Mouse (Mus musculus) 3134 (cell line): ENCODE measurements around the gene Rpusd3.

Source experiments
- DNase-seq: peaks from one replicate; pipeline ENCODE4 v3.0.0-alpha.2; 2011; ENCODE audit warnings: low spot score; ENCODE audit not compliant: insufficient read length; ENCODE audit errors: extremely low read depth

Rpusd3 gene

GRCm38 (mm10) chr6:113430846-113431245 is 11.7 kb upstream of the Rpusd3 start:
- no peak for DNase-seq

GRCm38 (mm10) chr6:113429965-113430364 is 10.8 kb upstream of the Rpusd3 start:
- DNase-seq: no peak

- DNase-seq: no peak
Measured at GRCm38 (mm10) chr6:113428006-113428405, 8.9 kb upstream of the Rpusd3 start.

GRCm38 (mm10) chr6:113427397-113427796 is 8.3 kb upstream of the Rpusd3 start:
- DNase-seq: no peak

GRCm38 (mm10) chr6:113426696-113427095 is 7.6 kb upstream of the Rpusd3 start:
- no peak for DNase-seq

DNA sequence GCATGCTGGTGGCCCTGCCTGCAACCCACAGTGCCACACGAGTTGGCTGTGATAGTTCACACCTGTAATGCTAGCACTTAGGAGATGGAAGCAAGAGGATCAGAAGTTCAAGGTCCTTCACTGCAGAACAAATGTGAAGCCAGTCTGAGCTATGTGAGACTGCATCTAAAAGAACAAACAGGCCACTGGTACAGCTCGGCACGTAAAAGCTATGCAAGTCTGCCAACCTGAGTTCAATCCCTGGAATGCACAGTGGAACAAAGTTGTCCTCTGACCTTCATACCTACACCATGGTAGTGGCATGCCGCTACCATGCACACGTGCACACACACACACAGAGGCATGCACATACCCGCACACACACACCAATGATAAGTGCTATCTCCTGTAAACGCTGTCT is 5.0 kb upstream of the Rpusd3 start:
- DNase-seq: no peak

GRCm38 (mm10) chr6:113423000-113423399 is 3.9 kb upstream of the Rpusd3 start:
- no peak for DNase-seq

- DNase-seq: no peak
Measured at GRCm38 (mm10) chr6:113418441-113419198, 520 bp downstream of the Rpusd3 start.

- DNase-seq: no peak
Measured at GRCm38 (mm10) chr6:113416416-113416815, 2.7 kb downstream of the Rpusd3 start.

DNA sequence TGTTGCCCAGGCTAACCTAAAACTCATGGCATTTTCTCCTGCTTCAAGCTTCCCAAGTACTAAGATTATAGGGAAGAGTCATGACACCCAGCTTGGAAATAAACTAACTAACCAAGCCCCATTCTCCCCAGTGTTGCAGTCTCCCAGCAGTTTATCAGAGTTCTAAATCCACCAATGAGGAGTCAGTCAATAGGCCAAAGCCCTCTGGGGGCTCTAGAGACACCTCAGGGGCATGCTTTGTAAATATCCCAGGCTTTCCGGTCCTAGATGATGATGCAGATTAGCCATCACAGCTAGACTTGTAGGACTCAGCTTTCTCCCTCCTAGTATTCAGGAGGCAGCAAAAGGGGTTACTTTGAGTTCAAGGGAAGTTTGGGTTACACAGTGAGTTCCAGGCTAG is 9.1 kb downstream of the Rpusd3 start:
- DNase-seq: no peak

DNA sequence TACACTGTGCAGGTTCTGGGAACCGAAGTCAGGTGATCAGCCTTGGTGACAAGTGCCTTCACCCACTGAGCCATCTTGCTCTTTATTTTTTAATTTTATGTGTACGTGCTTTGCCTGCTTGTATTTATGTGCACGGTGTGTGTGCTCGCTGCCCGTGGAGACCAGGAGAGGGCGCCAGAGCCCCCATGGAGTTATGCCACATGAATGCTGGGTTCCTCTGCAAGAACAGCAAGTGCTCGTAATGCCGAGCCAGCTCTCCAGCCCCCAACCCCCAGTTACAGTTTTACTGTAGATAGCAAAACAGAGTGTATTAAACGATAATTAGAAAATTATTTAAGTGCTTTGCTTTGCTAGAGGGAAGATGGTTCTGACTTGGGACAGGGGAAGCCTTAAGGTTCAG is 12.5 kb downstream of the Rpusd3 start:
- no peak for DNase-seq

DNA sequence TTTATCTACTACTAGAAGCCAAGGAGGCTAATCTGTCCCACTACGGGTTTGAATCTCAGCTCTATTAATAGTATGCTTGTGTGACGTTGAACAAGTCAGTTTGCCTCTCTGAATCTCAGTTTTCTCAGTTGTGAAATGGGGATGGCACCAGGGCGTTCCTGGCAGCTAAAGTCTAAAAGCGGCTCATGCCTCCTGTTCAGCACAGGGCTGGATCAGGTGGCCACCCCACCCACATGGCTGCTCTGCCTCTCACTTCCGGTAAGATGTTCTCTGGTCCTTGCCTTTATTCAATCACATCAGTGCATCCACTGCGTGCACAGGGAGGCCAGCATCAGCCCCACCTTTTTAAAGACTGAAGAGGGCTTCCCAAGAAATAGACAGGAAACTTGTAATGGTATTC is 13.7 kb downstream of the Rpusd3 start:
- no peak for DNase-seq

DNA sequence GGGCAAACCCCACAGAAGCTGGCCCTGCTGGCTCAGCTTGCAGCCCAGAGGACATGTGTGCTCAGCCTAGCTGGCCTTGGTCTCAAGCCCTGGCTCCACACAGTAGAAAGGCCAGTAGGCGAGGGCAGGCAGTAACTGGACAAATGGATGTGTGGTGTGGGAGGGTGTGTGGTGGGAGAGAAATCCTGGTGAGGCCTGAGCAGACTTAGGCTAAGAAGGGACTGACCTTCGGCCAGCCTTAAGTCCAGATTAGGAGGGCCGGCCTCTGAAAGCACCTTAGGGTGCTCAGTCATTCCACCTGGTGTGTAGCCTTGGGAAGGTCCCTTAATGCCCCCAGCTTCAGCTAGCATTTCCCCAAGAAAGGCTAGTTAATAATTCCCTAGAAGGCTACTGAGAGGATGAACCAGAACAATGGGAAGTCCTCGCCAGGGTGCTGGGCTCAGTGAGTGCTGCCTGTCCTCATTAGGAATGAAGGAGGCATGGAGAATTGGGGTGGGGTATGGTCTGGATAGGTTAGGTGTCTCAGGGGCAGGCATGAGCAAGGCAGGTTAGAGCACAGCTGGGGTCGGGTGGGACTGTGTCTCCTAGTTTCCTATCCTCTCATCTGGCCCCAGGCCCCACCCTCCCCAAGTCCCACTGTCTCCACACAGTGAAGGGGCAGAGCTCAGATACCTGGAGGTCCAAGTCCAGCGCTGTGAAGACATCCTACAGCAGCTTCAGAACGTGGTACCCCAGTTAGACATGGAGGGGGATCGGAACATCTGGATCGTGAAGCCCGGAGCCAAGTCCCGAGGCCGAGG is 14.3 kb downstream of the Rpusd3 start:
- DNase-seq: no peak

DNA sequence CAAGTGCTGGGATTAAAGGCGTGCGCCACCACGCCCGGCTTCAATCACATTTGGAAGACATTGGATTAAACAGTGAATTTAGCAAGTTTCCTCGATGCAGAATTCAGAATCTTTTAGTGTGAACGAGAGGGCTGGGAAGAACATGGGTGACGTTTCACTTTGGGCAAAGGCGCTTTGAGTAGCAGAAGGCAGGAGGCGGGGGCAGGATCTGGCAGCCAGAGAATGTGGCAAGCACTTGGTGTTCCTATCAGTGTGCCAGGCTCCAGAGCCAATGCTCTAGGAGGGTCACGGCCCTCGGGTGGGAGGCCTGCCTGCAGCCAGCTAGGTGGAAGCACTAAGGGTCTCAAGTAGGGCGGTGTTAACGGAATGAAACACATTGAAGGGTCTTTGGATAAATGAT is 17.0 kb downstream of the Rpusd3 start:
- DNase-seq: no peak

GRCm38 (mm10) chr6:113396270-113397030 is 22.7 kb downstream of the Rpusd3 start:
- DNase-seq: no peak

DNA sequence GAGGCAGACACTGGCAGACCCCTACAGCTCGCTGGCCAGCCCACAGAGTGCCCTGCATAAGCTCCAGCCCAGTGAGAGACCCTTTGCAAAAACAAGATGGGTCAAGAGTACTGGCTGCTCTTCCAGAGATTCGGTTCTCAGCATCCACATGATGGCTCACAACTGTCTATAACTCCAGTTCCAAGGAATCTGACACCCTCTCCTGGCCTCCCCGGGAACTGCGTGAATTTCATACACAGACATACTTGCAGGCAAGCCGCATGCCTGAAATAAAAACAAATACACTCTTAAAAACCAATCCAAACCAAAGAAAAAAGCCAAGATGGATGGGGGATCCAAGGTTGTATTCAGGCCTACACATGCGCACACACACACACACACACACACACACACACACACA is 23.6 kb downstream of the Rpusd3 start:
- no peak for DNase-seq

- DNase-seq: no peak
Measured at GRCm38 (mm10) chr6:113394811-113395210, 24.3 kb downstream of the Rpusd3 start.

DNA sequence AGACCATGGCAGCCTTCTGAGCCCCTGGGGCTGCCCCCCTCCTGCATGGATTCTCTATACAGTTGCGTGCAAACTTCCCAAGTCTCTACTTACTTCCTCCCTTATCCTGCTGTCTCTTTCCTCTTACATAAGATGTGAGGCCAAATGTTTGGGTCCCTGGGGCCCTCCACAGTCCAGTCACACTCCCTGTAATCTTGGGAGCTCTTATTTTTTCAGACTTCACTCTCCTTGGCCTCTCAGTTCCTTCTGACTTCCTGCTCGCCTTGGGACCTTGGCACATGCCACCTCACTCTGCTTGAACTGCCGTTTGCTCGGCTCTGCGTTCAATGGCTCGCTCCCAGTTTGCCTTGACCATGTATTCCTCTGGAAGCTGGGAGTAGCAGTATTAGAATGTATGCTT is 25.2 kb downstream of the Rpusd3 start:
- no peak for DNase-seq

DNA sequence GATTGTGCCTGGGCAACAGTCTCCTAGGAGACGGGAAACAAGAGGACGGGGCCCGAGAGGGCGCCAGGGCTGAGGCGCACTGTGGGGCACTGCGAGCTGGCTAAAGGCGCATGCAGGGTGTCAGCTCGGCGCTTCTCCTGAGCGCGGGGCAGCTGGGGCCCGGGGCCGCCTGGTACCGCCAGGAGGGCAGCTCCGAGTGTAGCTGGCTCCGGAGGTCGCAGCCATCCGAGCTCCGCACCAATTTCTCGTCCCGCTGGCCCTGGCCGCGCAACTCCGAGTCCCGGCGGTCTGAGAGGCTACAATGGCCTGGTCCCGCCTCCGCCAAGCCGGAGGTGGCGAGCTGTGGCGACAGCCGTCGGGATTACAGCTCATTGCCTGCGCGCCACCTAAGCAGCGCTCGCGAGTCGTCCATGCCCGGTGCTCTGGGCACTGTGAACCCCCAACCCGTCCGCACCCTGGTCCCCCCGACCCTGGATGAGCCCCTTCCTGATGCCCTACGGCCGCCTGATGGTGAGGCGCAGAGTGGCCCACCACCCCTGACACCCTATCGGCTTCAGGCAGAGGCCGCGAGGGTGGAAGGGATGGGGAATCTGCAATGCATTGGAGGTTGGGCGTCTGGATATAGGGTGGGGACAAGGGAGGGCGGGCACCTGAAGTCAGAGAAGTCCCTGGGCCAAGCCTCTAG is 26.6 kb downstream of the Rpusd3 start:
- DNase-seq: no peak

DNA sequence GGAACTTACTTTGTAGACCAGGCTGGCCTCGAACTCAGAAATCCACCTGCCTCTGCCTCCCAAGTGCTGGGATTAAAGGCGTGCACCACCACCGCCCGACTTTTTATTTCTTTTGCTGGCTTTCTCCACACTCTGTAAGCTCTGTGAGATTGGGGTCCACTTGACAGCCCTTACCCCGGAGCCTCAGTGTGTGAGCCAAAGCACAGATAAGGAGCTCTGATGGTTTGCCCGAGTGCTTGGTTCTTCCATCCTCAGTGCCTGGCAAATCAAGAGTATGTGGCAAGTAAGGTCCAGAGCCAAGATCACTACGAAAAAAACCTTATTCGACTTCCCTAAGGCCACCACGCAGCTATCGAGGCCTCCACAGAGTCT is 27.1 kb downstream of the Rpusd3 start:
- no peak for DNase-seq

GRCm38 (mm10) chr6:113390715-113391114 is 28.4 kb downstream of the Rpusd3 start:
- no peak for DNase-seq
